Comparison of ENCODE assay signal across 12 mouse cellular contexts in the genomic region with DNA sequence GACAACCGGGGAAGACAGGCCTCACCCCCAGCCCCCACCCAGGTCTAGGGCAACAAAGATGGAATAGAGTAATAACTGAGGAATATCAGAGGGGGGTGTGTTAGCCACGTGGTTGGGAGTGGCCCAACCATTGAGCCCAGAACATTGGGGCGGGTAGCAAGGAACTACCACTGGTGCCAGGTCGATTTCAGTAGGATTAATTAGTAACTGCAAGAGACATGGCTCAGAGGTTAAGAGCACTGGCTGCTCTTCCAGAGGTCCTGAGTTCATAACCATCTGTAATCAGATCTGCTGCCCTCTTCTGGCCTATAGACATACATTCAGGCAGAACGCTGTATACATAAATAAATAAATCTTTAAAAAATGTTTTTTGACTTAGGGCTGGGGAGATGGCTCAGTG. TPM values are rescaled to one million over a fixed set of nuclear protein-coding genes. Genes with fewer than 3 reads are reported as not detected.
DNase-seq lines count a peak whose midpoint lies in the region; ATAC-seq lines count a peak whose summit lies in the region.
"Had no signal": no experiment of that assay in that cellular context is flagged by ENCODE, and none has a peak within 500 bp of the region (broad histone marks: within the 10 kb centered on the region; RNA-seq: fewer than 3 reads in every experiment).

No protein-coding gene starts in this region.

- peak; percentile 53 for DNase-seq in CD4-positive, CD25-positive, alpha-beta regulatory T cell, adult 2 months (ENCODE audit: low read depth, low spot score)
- DNase-seq in thymus, postnatal 0 days (ENCODE audit: low spot score): peak; percentile 24
- DNase-seq in thymus, adult 18-20 months: no peak
- peak; percentile 78 to 85 for DNase-seq in kidney, postnatal 36 days
- no peak for DNase-seq in layer of hippocampus, adult 9-10 months (ENCODE audit: low spot score)
- no peak for DNase-seq in left cerebral cortex, adult 9 months (ENCODE audit: low spot score in 2 of 2)
- DNase-seq in layer of hippocampus, postnatal 25 days (ENCODE audit: extremely low spot score in 1 of 2, low spot score in 1 of 2): no peak
- DNase-seq: lung, adult 18-20 months; right cerebral cortex, postnatal 4 days had no signal

- no peak for ATAC-seq in CD4-positive, CD25-positive, alpha-beta regulatory T cell, adult 4 months
- ATAC-seq: forebrain, embryonic 13.5 days had no signal

RNA-seq across cellular contexts. Expression of a gene that starts 2.4 kb away (rescaled TPM):
- polyA plus RNA-seq in CD4-positive, CD25-positive, alpha-beta regulatory T cell, adult 4 months (2017; shearing (Covaris generic)): 10 to 100 TPM; 16.9 to 31.5 TPM
- polyA plus RNA-seq in thymus, postnatal 0 days (2015; fragmentation: Nextera tagmentation; extraction: Ambion mirVana): 457 and 480 TPM in 2 replicates
- total RNA-seq in layer of hippocampus, postnatal 25 days (2021): 1 to 10 TPM; 1.2 to 1.3 TPM

RNA-seq across cellular contexts. Expression of a gene that starts 13.9 kb away (rescaled TPM):
- polyA plus RNA-seq in CD4-positive, CD25-positive, alpha-beta regulatory T cell, adult 4 months (2017; shearing (Covaris generic)): not detected
- polyA plus RNA-seq in thymus, postnatal 0 days (2015; fragmentation: Nextera tagmentation; extraction: Ambion mirVana): not detected in 2 replicates
- not detected for total RNA-seq in layer of hippocampus, postnatal 25 days (2021)
- polyA plus RNA-seq: forebrain, embryonic 13.5 days; heart, embryonic 12.5 days had no signal

RNA-seq across cellular contexts. Expression of a gene that starts 20.7 kb away (rescaled TPM):
- polyA plus RNA-seq in CD4-positive, CD25-positive, alpha-beta regulatory T cell, adult 4 months (2017; shearing (Covaris generic)): 10 to 100 TPM; 31.4 to 55.1 TPM
- 119 and 133 TPM in 2 replicates for polyA plus RNA-seq in thymus, postnatal 0 days (2015; fragmentation: Nextera tagmentation; extraction: Ambion mirVana)
- 1 to 10 TPM; 1.1 TPM for total RNA-seq in layer of hippocampus, postnatal 25 days (2021)

RNA-seq across cellular contexts. Expression of a gene that starts 20.9 kb away (rescaled TPM):
- polyA plus RNA-seq in CD4-positive, CD25-positive, alpha-beta regulatory T cell, adult 4 months (2017; shearing (Covaris generic)): 10 to 100 TPM; 24.8 to 42.0 TPM
- polyA plus RNA-seq in thymus, postnatal 0 days (2015; fragmentation: Nextera tagmentation; extraction: Ambion mirVana): 6.5 and 6.9 TPM in 2 replicates
- total RNA-seq in layer of hippocampus, postnatal 25 days (2021): 1 to 10 TPM; 4.6 to 5.4 TPM

RNA-seq across cellular contexts. Expression of a gene that starts 26.6 kb away (rescaled TPM):
- polyA plus RNA-seq in CD4-positive, CD25-positive, alpha-beta regulatory T cell, adult 4 months (2017; shearing (Covaris generic)): 1 to 10 TPM; 8.5 to 10.0 TPM
- 9.0 and 9.4 TPM in 2 replicates for polyA plus RNA-seq in thymus, postnatal 0 days (2015; fragmentation: Nextera tagmentation; extraction: Ambion mirVana)
- 1 to 10 TPM; 4.2 TPM for total RNA-seq in layer of hippocampus, postnatal 25 days (2021)

Comparison
In these comparisons a context has a peak if more than half of its experiments do, and no peak if none do; other contexts are left out.
1. DNase-seq: peak in CD4-positive, CD25-positive, alpha-beta regulatory T cell, adult 2 months (single experiment), thymus, postnatal 0 days (single experiment) and kidney, postnatal 36 days (2 of 2); none in thymus, adult 18-20 months (0 of 2), layer of hippocampus, adult 9-10 months (single experiment), left cerebral cortex, adult 9 months (0 of 2) and layer of hippocampus, postnatal 25 days (0 of 2).
2. RNA of a gene that starts 2.4 kb away (polyA plus RNA-seq): 457 to 480 TPM in thymus, postnatal 0 days; 16.9 to 31.5 TPM in CD4-positive, CD25-positive, alpha-beta regulatory T cell, adult 4 months; every median in the first group is over 10 times any median in the second.